Mouse (Mus musculus) lung, embryonic 16.5 days (tissue): ENCODE measurements around the gene Cnr2. TPM values are rescaled to one million over a fixed set of nuclear protein-coding genes. Genes with fewer than 3 reads are reported as not detected.

Source experiments
- ATAC-seq: fragments of 200-750 bp; cut with Nextera tagmentation; 2 replicates; pipeline ENCODE4 v1.8.0; 2017; ENCODE audit warnings: low read depth, mild to moderate bottlenecking, moderate library complexity
- H3K27ac ChIP-seq: fragments of 300-500 bp; sonication (generic); 2 replicates; pipeline ENCODE4 v1.5.1; 2014; ENCODE audit warnings: mild to moderate bottlenecking, control low read depth, low read length
- H3K27me3 ChIP-seq: fragments of 300-500 bp; sonication (generic); 2 replicates; pipeline ENCODE4 v1.6.1; 2014; ENCODE audit warnings: low read depth, low read length, mixed read lengths; ENCODE audit not compliant: control insufficient read depth, insufficient read depth
- H3K36me3 ChIP-seq: fragments of 300-500 bp; sonication (generic); 2 replicates; pipeline ENCODE4 v1.6.1; 2014; ENCODE audit warnings: low read length; ENCODE audit not compliant: control insufficient read depth, insufficient read depth
- H3K4me1 ChIP-seq: fragments of 300-500 bp; sonication (generic); replicated peaks from 2 replicates; pipeline ENCODE4 v1.6.1; 2014; ENCODE audit warnings: low read length, mixed read lengths; ENCODE audit not compliant: control insufficient read depth, insufficient read depth
- H3K4me2 ChIP-seq: fragments of 300-500 bp; sonication (generic); 2 replicates; pipeline ENCODE4 v1.6.1; 2014; ENCODE audit warnings: low read depth, low read length, control low read depth
- H3K4me3 ChIP-seq: fragments of 300-500 bp; sonication (generic); 2 replicates; pipeline ENCODE4 v1.5.1; 2014; ENCODE audit warnings: mild to moderate bottlenecking, low read length, control low read depth
- H3K9ac ChIP-seq: fragments of 300-500 bp; sonication (generic); 2 replicates; pipeline ENCODE4 v1.6.1; 2014; ENCODE audit warnings: low read length, control low read depth
- H3K9me3 ChIP-seq: fragments of 300-500 bp; sonication (generic); 2 replicates; pipeline ENCODE4 v1.6.1; 2016; ENCODE audit warnings: low read length; ENCODE audit not compliant: control insufficient read depth
- WGBS: fragments of 180-500 bp; shearing (Covaris S2); extraction: QIAGEN DNeasy Blood & Tissue Kit; methylation state at CpG from one replicate; pipeline ENCODE4 v1.1.7; 2014; 5-methylcytosine and 5-hydroxymethylcytosine counted together
- polyA plus RNA-seq: library from polyadenylated mRNA; unstranded; fragments of >200 nt; fragmentation: Nextera tagmentation; extraction: Ambion mirVana; gene quantifications from 2 replicates; pipeline ENCODE4 v1.2.1, GENCODE M21; 2015

Gene Cnr2
- polyA plus RNA-seq, 1 experiment from 2014 or later: 1.3 TPM

GRCm38 (mm10) chr4:135892884-135893283 lies 2.3 kb upstream of the Cnr2 start:
- H3K9ac ChIP-seq: no peak overlapping the region
- no peak overlapping the region for H3K27ac ChIP-seq
- no peak for ATAC-seq
- H3K27me3 ChIP-seq: no peaks in the 10 kb centered on the region
- H3K9me3 ChIP-seq: no peaks in the 10 kb centered on the region
- no peak overlapping the region for H3K4me2 ChIP-seq
- H3K4me3 ChIP-seq: no peak overlapping the region
- H3K36me3 ChIP-seq: no peaks in the 10 kb centered on the region
- WGBS: 21% methylated on average over 4 of the region's 4 CpGs
- H3K4me1 ChIP-seq: no peaks in the 10 kb centered on the region

GRCm38 (mm10) chr4:135896157-135896556 lies 963 bp downstream of the Cnr2 start:
- Histone ChIP-seq H3K27ac (no peak overlapping the region), H3K4me1 (no peaks in the 10 kb centered on the region), H3K4me3 (no peak overlapping the region), H3K9me3 (no peaks in the 10 kb centered on the region), H3K27me3 (no peaks in the 10 kb centered on the region), H3K4me2 (no peak overlapping the region), H3K36me3 (no peaks in the 10 kb centered on the region), H3K9ac (no peak overlapping the region)
- WGBS: 69% methylated on average over 6 of the region's 6 CpGs
- ATAC-seq: no peak

GRCm38 (mm10) chr4:135898380-135899049 lies 3.3 kb downstream of the Cnr2 start:
- Histone ChIP-seq H3K4me3 (no peak overlapping the region), H3K36me3 (no peaks in the 10 kb centered on the region), H3K4me1 (no peaks in the 10 kb centered on the region), H3K4me2 (no peak overlapping the region), H3K9me3 (no peaks in the 10 kb centered on the region), H3K27ac (no peak overlapping the region), H3K27me3 (no peaks in the 10 kb centered on the region), H3K9ac (no peak overlapping the region)
- peak; percentile 41; the same call in 1 of the 2 replicates for ATAC-seq
- WGBS: 49% methylated on average over 9 of the region's 9 CpGs

GRCm38 (mm10) chr4:135899050-135899448 lies 3.9 kb downstream of the Cnr2 start:
- no peaks in the 10 kb centered on the region for H3K27me3 ChIP-seq
- no peaks in the 10 kb centered on the region for H3K9me3 ChIP-seq
- no peak overlapping the region for H3K4me2 ChIP-seq
- H3K36me3 ChIP-seq: no peaks in the 10 kb centered on the region
- no peak overlapping the region for H3K9ac ChIP-seq
- no peak for ATAC-seq
- 79% methylated on average over 7 of the region's 7 CpGs for WGBS
- H3K27ac ChIP-seq: no peak overlapping the region
- no peak overlapping the region for H3K4me3 ChIP-seq
- H3K4me1 ChIP-seq: no peaks in the 10 kb centered on the region

- Histone ChIP-seq H3K9ac (no peak overlapping the region), H3K9me3 (no peaks in the 10 kb centered on the region), H3K27ac (no peak overlapping the region), H3K4me3 (no peak overlapping the region), H3K4me1 (no peaks in the 10 kb centered on the region), H3K27me3 (no peaks in the 10 kb centered on the region), H3K4me2 (no peak overlapping the region), H3K36me3 (no peaks in the 10 kb centered on the region)
- WGBS: 74% methylated on average over 5 of the region's 5 CpGs
- ATAC-seq: no peak
Measured at GRCm38 (mm10) chr4:135900008-135900407, 4.8 kb downstream of the Cnr2 start.

GRCm38 (mm10) chr4:135902606-135903242 lies 7.5 kb downstream of the Cnr2 start:
- H3K36me3 ChIP-seq: no peaks in the 10 kb centered on the region

GRCm38 (mm10) chr4:135904810-135905209 lies 9.6 kb downstream of the Cnr2 start:
- Histone ChIP-seq H3K27ac (no peak overlapping the region), H3K9me3 (no peaks in the 10 kb centered on the region), H3K27me3 (no peaks in the 10 kb centered on the region), H3K4me1 (no peaks in the 10 kb centered on the region; the same call in 1 of the 2 replicates), H3K4me2 (no peak overlapping the region), H3K4me3 (no peak overlapping the region), H3K36me3 (no peaks in the 10 kb centered on the region), H3K9ac (no peak overlapping the region)
- 47% methylated on average over 1 of the region's 1 CpGs for WGBS
- ATAC-seq: no peak

More at GRCm38 (mm10) chr4:135902606-135903242, 7.5 kb downstream of the Cnr2 start:
- no peaks in the 10 kb centered on the region for H3K4me1 ChIP-seq
- no peaks in the 10 kb centered on the region for H3K27me3 ChIP-seq
- H3K9ac ChIP-seq: no peak overlapping the region
- ATAC-seq: no peak
- no peak overlapping the region for H3K27ac ChIP-seq
- H3K4me3 ChIP-seq: no peak overlapping the region
- WGBS: 84% methylated on average over 4 of the region's 4 CpGs
- H3K4me2 ChIP-seq: no peak overlapping the region
- no peaks in the 10 kb centered on the region for H3K9me3 ChIP-seq

GRCm38 (mm10) chr4:135906633-135907032 lies 11.4 kb downstream of the Cnr2 start:
- no peaks in the 10 kb centered on the region for H3K27me3 ChIP-seq
- H3K9me3 ChIP-seq: no peaks in the 10 kb centered on the region
- WGBS: 36% methylated on average over 3 of the region's 3 CpGs
- H3K27ac ChIP-seq: no peak overlapping the region
- H3K4me1 ChIP-seq: no peaks in the 10 kb centered on the region; the same call in 1 of the 2 replicates
- no peak overlapping the region for H3K4me2 ChIP-seq
- H3K36me3 ChIP-seq: no peaks in the 10 kb centered on the region
- no peak for ATAC-seq
- no peak overlapping the region for H3K4me3 ChIP-seq
- no peak overlapping the region for H3K9ac ChIP-seq

- H3K27ac ChIP-seq: no peak overlapping the region
- no peaks in the 10 kb centered on the region for H3K27me3 ChIP-seq
- WGBS: 31% methylated on average over 13 of the region's 13 CpGs
- H3K36me3 ChIP-seq: no peaks in the 10 kb centered on the region
- 0 out of 2 replicates have a peak overlapping the region, but pooled peaks have one; percentile 10 for H3K4me2 ChIP-seq
- no peak overlapping the region for H3K4me3 ChIP-seq
- no peaks in the 10 kb centered on the region for H3K9me3 ChIP-seq
- H3K4me1 ChIP-seq: no peaks in the 10 kb centered on the region; the same call in 1 of the 2 replicates
- ATAC-seq: no peak
- no peak overlapping the region for H3K9ac ChIP-seq
Measured at GRCm38 (mm10) chr4:135909326-135910066, 14.3 kb downstream of the Cnr2 start.
